Mouse (Mus musculus): ENCODE results near the gene Pcca. TPM values are rescaled to one million over a fixed set of nuclear protein-coding genes. Genes with fewer than 3 reads are reported as not detected.
A peak's percentile ranks its signal among the peaks of the same experiment; 100 is the strongest.

The Pcca gene
- total and polyA plus RNA-seq, 2 experiments: 26.3 to 54.1 TPM

DNA sequence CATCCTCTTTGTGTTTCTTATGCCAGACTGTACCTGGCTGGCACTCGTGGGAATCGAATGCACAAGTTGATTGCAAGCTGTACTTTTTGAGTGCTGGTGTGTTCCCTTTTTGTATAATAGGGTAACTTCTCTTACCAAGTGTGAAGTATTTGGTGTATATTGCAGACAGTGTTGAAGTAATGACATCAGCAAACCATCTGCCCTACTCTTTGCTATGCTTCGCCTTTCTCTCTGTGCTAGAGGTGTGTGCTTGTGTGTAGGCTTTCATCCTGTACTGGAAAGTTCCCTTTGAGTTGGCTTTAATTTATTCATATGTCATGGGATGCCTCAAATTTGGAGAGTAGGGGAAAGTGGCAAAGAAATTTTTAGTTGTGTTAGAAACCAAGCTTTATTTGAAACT, 220.2 kb downstream of the Pcca start:
- Histone ChIP-seq H3K79me2 (ENCODE audit: control insufficient read depth, insufficient read depth, low read length) (no peaks in the 10 kb centered on the region; the same call in 1 of the 2 replicates), H3K27ac (replicated peaks; ENCODE audit: insufficient read depth, low read depth, low read length) (no peak overlapping the region), H3K36me3 (ENCODE audit: control insufficient read depth, insufficient read depth, low read length) (peaks cover 5% of the 10 kb centered on the region), H3K4me1 (ENCODE audit: control insufficient read depth, insufficient read depth, low read length) (no peaks in the 10 kb centered on the region), H3K4me3 (ENCODE audit: insufficient read depth, low read depth, low read length) (no peak overlapping the region), H3K27me3 (ENCODE audit: control insufficient read depth, insufficient read depth, low read length) (no peaks in the 10 kb centered on the region), H3K9ac (ENCODE audit: low read depth, low read length) (no peak overlapping the region)
- 91% methylated on average over 3 of the region's 3 CpGs for WGBS
- DNase-seq (ENCODE audit: extremely low read depth, low read depth, low spot score): no peak
- TF ChIP-seq CTCF (IDR thresholded peaks at IDR 0.05; ENCODE audit: low read depth, low read length) (no peak), POLR2A (IDR thresholded peaks at IDR 0.05; ENCODE audit: extremely low read depth, insufficient read depth, low read length) (no peak)

GRCm38 (mm10) chr14:122755559-122755958, 221.4 kb downstream of the Pcca start:
- Histone ChIP-seq H3K36me3 (ENCODE audit: control insufficient read depth, insufficient read depth, low read length) (peaks cover 2% of the 10 kb centered on the region; the same call in 1 of the 2 replicates), H3K27me3 (ENCODE audit: control insufficient read depth, insufficient read depth, low read length) (no peaks in the 10 kb centered on the region), H3K9ac (ENCODE audit: low read depth, low read length) (no peak overlapping the region), H3K4me1 (ENCODE audit: control insufficient read depth, insufficient read depth, low read length) (no peaks in the 10 kb centered on the region), H3K79me2 (ENCODE audit: control insufficient read depth, insufficient read depth, low read length) (no peaks in the 10 kb centered on the region; the same call in 1 of the 2 replicates), H3K27ac (replicated peaks; ENCODE audit: insufficient read depth, low read depth, low read length) (no peak overlapping the region), H3K4me3 (ENCODE audit: insufficient read depth, low read depth, low read length) (no peak overlapping the region)
- WGBS: 95% methylated on average over 13 of the region's 13 CpGs
- TF ChIP-seq POLR2A (IDR thresholded peaks at IDR 0.05; ENCODE audit: extremely low read depth, insufficient read depth, low read length) (no peak), CTCF (IDR thresholded peaks at IDR 0.05; ENCODE audit: low read depth, low read length) (no peak)
- no peak for DNase-seq (ENCODE audit: extremely low read depth, low read depth, low spot score)

GRCm38 (mm10) chr14:122756671-122757070, 222.5 kb downstream of the Pcca start:
- DNase-seq (ENCODE audit: extremely low read depth, low read depth, low spot score): no peak
- H3K4me1 ChIP-seq (ENCODE audit: control insufficient read depth, insufficient read depth, low read length): no peaks in the 10 kb centered on the region
- no peak for TF ChIP-seq POLR2A (IDR thresholded peaks at IDR 0.05; ENCODE audit: extremely low read depth, insufficient read depth, low read length)
- TF ChIP-seq CTCF (IDR thresholded peaks at IDR 0.05; ENCODE audit: low read depth, low read length): no peak
- H3K4me3 ChIP-seq (ENCODE audit: insufficient read depth, low read depth, low read length): no peak overlapping the region
- WGBS: 100% methylated on average over 1 of the region's 1 CpGs
- H3K36me3 ChIP-seq (ENCODE audit: control insufficient read depth, insufficient read depth, low read length): peaks cover 2% of the 10 kb centered on the region; the same call in 1 of the 2 replicates
- no peaks in the 10 kb centered on the region; the same call in 1 of the 2 replicates for H3K79me2 ChIP-seq (ENCODE audit: control insufficient read depth, insufficient read depth, low read length)
- H3K9ac ChIP-seq (ENCODE audit: low read depth, low read length): no peak overlapping the region
- H3K27me3 ChIP-seq (ENCODE audit: control insufficient read depth, insufficient read depth, low read length): no peaks in the 10 kb centered on the region
- no peak overlapping the region for H3K27ac ChIP-seq (replicated peaks; ENCODE audit: insufficient read depth, low read depth, low read length)

- Histone ChIP-seq H3K27ac (replicated peaks; ENCODE audit: insufficient read depth, low read depth, low read length) (no peak overlapping the region), H3K4me1 (ENCODE audit: control insufficient read depth, insufficient read depth, low read length) (no peaks in the 10 kb centered on the region), H3K9ac (ENCODE audit: low read depth, low read length) (no peak overlapping the region), H3K36me3 (ENCODE audit: control insufficient read depth, insufficient read depth, low read length) (peaks cover 2% of the 10 kb centered on the region; the same call in 1 of the 2 replicates), H3K79me2 (ENCODE audit: control insufficient read depth, insufficient read depth, low read length) (no peaks in the 10 kb centered on the region; the same call in 1 of the 2 replicates), H3K4me3 (ENCODE audit: insufficient read depth, low read depth, low read length) (no peak overlapping the region), H3K27me3 (ENCODE audit: control insufficient read depth, insufficient read depth, low read length) (no peaks in the 10 kb centered on the region)
- TF ChIP-seq POLR2A (IDR thresholded peaks at IDR 0.05; ENCODE audit: extremely low read depth, insufficient read depth, low read length) (no peak), CTCF (IDR thresholded peaks at IDR 0.05; ENCODE audit: low read depth, low read length) (no peak)
- 86% methylated on average over 3 of the region's 3 CpGs for WGBS
- no peak for DNase-seq (ENCODE audit: extremely low read depth, low read depth, low spot score)
Measured at GRCm38 (mm10) chr14:122759890-122760289, 225.8 kb downstream of the Pcca start.

GRCm38 (mm10) chr14:122760803-122761202, 226.7 kb downstream of the Pcca start:
- H3K9ac ChIP-seq (ENCODE audit: low read depth, low read length): no peak overlapping the region
- H3K27me3 ChIP-seq (ENCODE audit: control insufficient read depth, insufficient read depth, low read length): no peaks in the 10 kb centered on the region
- peak; percentile 11 for DNase-seq (ENCODE audit: extremely low read depth, low read depth, low spot score)
- H3K36me3 ChIP-seq (ENCODE audit: control insufficient read depth, insufficient read depth, low read length): peaks cover 2% of the 10 kb centered on the region; the same call in 1 of the 2 replicates
- no peak overlapping the region for H3K27ac ChIP-seq (replicated peaks; ENCODE audit: insufficient read depth, low read depth, low read length)
- TF ChIP-seq POLR2A (IDR thresholded peaks at IDR 0.05; ENCODE audit: extremely low read depth, insufficient read depth, low read length): no peak
- TF ChIP-seq CTCF (IDR thresholded peaks at IDR 0.05; ENCODE audit: low read depth, low read length): no peak
- no peak overlapping the region for H3K4me3 ChIP-seq (ENCODE audit: insufficient read depth, low read depth, low read length)
- peaks cover 2% of the 10 kb centered on the region; the same call in 1 of the 2 replicates for H3K4me1 ChIP-seq (ENCODE audit: control insufficient read depth, insufficient read depth, low read length)
- no peaks in the 10 kb centered on the region; the same call in 1 of the 2 replicates for H3K79me2 ChIP-seq (ENCODE audit: control insufficient read depth, insufficient read depth, low read length)

DNA sequence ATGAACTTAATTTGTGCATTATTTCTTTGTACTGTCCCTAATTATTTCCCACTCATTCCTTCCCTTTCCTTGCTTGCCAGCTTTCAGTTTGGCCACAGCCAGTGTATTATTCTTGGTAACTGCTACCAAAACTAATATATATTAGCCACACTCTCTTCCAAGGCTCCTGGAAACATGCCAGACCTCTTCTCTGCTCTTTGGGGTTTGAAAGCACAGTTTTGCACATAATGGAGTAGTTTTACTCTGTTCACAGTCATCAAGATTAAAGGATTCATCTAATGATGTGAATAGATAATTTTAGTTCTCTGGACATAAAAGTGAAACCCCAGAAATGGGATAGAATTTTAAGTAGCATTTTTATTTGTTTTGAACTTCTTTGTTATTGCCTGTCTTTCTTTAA, 228.5 kb downstream of the Pcca start:
- Histone ChIP-seq H3K27ac (replicated peaks; ENCODE audit: insufficient read depth, low read depth, low read length) (no peak overlapping the region), H3K79me2 (ENCODE audit: control insufficient read depth, insufficient read depth, low read length) (no peaks in the 10 kb centered on the region), H3K27me3 (ENCODE audit: control insufficient read depth, insufficient read depth, low read length) (no peaks in the 10 kb centered on the region), H3K36me3 (ENCODE audit: control insufficient read depth, insufficient read depth, low read length) (peaks cover 2% of the 10 kb centered on the region), H3K4me1 (ENCODE audit: control insufficient read depth, insufficient read depth, low read length) (peaks cover 2% of the 10 kb centered on the region; the same call in 1 of the 2 replicates), H3K4me3 (ENCODE audit: insufficient read depth, low read depth, low read length) (no peak overlapping the region), H3K9ac (ENCODE audit: low read depth, low read length) (no peak overlapping the region)
- DNase-seq (ENCODE audit: extremely low read depth, low read depth, low spot score): no peak
- TF ChIP-seq CTCF (IDR thresholded peaks at IDR 0.05; ENCODE audit: low read depth, low read length): no peak
- no peak for TF ChIP-seq POLR2A (IDR thresholded peaks at IDR 0.05; ENCODE audit: extremely low read depth, insufficient read depth, low read length)
